Comparison of ENCODE assay signal across 29 mouse cellular contexts in the genomic region with DNA sequence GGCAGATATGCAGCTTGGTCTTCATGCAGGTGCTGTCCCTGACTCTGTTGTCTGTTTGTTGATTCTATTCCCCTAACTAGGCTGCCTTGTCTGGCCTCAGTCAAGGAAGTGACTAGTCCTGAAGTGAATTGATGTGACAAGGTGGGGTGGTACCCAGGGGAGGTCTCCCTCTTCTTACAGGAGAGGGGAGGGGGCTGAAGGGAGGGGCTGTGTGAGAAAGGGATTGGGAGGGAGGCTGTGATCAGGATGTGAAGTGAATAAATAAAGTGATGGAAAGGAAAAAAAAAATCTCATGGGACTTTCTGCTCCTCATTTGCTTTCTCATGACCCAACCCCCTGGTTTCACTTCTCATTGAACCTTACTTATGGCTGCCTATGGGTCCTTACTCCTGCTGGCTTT. TPM values are rescaled to one million over a fixed set of nuclear protein-coding genes. Genes with fewer than 3 reads are reported as not detected.
"Had no signal": no experiment of that assay in that cellular context is flagged by ENCODE, and none has a peak within 500 bp of the region (broad histone marks: within the 10 kb centered on the region; RNA-seq: fewer than 3 reads in every experiment).

No protein-coding gene starts in this region.

- H3K27me3 ChIP-seq: intestine, embryonic 15.5 days; kidney, embryonic 15.5 days; limb, embryonic 12.5 days; limb, embryonic 15.5 days; megakaryocyte, embryonic 14.5 days; midbrain, embryonic 13.5 days; neural tube, embryonic 13.5 days; stomach, embryonic 15.5 days had no signal

- DNase-seq: kidney, adult 11 months; kidney, adult 8-10 months; kidney, postnatal 10 days; kidney, postnatal 36 days; layer of hippocampus, postnatal 36 days; left cerebral cortex, postnatal 4 days; liver, postnatal 0 days; lung, embryonic 14.5 days; retina, postnatal 1 day; right cerebral cortex, postnatal 25 days; thymus, postnatal 25 days had no signal

- H3K36me3 ChIP-seq: intestine, embryonic 15.5 days; kidney, embryonic 15.5 days; limb, embryonic 12.5 days; limb, embryonic 15.5 days; midbrain, embryonic 10.5 days; midbrain, embryonic 13.5 days; neural tube, embryonic 13.5 days; stomach, embryonic 15.5 days had no signal

- ATAC-seq: intestine, embryonic 15.5 days; liver, postnatal 0 days; lung, postnatal 0 days; midbrain, embryonic 13.5 days; midbrain, embryonic 16.5 days had no signal

- H3K9ac ChIP-seq: intestine, embryonic 15.5 days; kidney, embryonic 15.5 days; limb, embryonic 12.5 days; limb, embryonic 15.5 days; liver, embryonic 14.5 days; liver, postnatal 0 days; lung, embryonic 14.5 days; midbrain, embryonic 13.5 days; neural tube, embryonic 13.5 days; stomach, embryonic 15.5 days had no signal

- H3K27ac ChIP-seq: intestine, embryonic 15.5 days; kidney, embryonic 15.5 days; left cerebral cortex, adult 2 months; limb, embryonic 12.5 days; limb, embryonic 15.5 days; liver, embryonic 14.5 days; midbrain, embryonic 10.5 days; midbrain, embryonic 13.5 days; neural tube, embryonic 13.5 days; stomach, embryonic 15.5 days had no signal

- H3K4me2 ChIP-seq: intestine, embryonic 15.5 days; kidney, embryonic 15.5 days; limb, embryonic 12.5 days; limb, embryonic 15.5 days; liver, embryonic 11.5 days; lung, embryonic 14.5 days; midbrain, embryonic 13.5 days; neural tube, embryonic 13.5 days; stomach, embryonic 15.5 days had no signal

- H3K4me1 ChIP-seq: intestine, embryonic 15.5 days; kidney, embryonic 15.5 days; limb, embryonic 15.5 days; megakaryocyte, embryonic 14.5 days; stomach, embryonic 15.5 days had no signal

- H3K9me3 ChIP-seq: intestine, embryonic 15.5 days; kidney, embryonic 15.5 days; limb, embryonic 12.5 days; limb, embryonic 15.5 days; megakaryocyte, embryonic 14.5 days; midbrain, embryonic 10.5 days; midbrain, embryonic 13.5 days; neural tube, embryonic 13.5 days; stomach, embryonic 15.5 days had no signal

- H3K4me3 ChIP-seq: intestine, embryonic 15.5 days; kidney, embryonic 15.5 days; left cerebral cortex, adult 2 months; limb, embryonic 12.5 days; limb, embryonic 15.5 days; megakaryocyte, embryonic 14.5 days; midbrain, embryonic 10.5 days; midbrain, embryonic 13.5 days; myocyte; neural tube, embryonic 13.5 days; stomach, embryonic 15.5 days had no signal

RNA-seq across cellular contexts. Expression of a gene that starts 41.8 kb away (rescaled TPM):
- total RNA-seq: monocyte, adult 5-6 weeks had no signal
- polyA plus RNA-seq: intestine, embryonic 15.5 days; limb, embryonic 12.5 days; limb, embryonic 15.5 days; liver, embryonic 11.5 days; liver, embryonic 14.5 days; liver, postnatal 0 days; lung, embryonic 14.5 days; lung, postnatal 0 days; midbrain, embryonic 10.5 days; myocyte; small intestine, adult 2 months; stomach, embryonic 15.5 days; thymus, postnatal 0 days had no signal
